Mouse (Mus musculus): Measurements from ENCODE around the gene Txndc8.
A peak's percentile ranks its signal among the peaks of the same experiment; 100 is the strongest.

Gene Txndc8

GRCm38 (mm10) chr4:58009024-58009423 lies at the start of gene Txndc8:
Gene Txndc8 (minus strand): TSS chr4:58009124.
- DNase-seq: peak; percentile 30

DNA sequence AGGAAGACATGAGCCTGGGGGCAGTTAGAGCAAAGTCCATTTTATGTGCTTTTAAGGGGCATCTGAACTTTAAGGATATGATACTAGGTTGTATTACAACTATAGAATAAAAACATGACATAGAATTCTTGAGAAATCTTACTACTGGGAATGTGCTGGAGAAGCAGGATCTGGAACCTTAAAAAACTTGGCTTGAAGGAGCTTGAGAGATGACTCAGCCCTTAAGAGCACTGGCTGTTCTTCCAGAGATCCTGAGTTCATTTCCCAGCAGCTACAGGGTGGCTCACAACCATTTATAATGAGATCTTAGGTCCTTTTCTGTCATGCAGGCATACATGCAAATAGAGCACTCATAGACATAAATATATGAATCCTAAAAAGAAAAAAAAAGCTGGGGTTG lies 46.7 kb upstream of the Txndc8 start:
- DNase-seq: no peak

- peak; percentile 92 for DNase-seq
These were observed 45.5 kb upstream of the Txndc8 start for GRCm38 (mm10) chr4:58054441-58054840.

- DNase-seq: peak; percentile 66
These were observed 41.8 kb upstream of the Txndc8 start for GRCm38 (mm10) chr4:58050746-58051145.

- peak; percentile 39 for DNase-seq
These were observed 41.4 kb upstream of the Txndc8 start for GRCm38 (mm10) chr4:58050276-58050675.

- peak; percentile 34 for DNase-seq
These were observed 35.9 kb upstream of the Txndc8 start for GRCm38 (mm10) chr4:58044833-58045232.

- peak; percentile 84 for DNase-seq
These were observed 35.4 kb upstream of the Txndc8 start for GRCm38 (mm10) chr4:58044356-58044755.

- no peak for DNase-seq
These were observed 31.2 kb upstream of the Txndc8 start for GRCm38 (mm10) chr4:58040093-58040492.

DNA sequence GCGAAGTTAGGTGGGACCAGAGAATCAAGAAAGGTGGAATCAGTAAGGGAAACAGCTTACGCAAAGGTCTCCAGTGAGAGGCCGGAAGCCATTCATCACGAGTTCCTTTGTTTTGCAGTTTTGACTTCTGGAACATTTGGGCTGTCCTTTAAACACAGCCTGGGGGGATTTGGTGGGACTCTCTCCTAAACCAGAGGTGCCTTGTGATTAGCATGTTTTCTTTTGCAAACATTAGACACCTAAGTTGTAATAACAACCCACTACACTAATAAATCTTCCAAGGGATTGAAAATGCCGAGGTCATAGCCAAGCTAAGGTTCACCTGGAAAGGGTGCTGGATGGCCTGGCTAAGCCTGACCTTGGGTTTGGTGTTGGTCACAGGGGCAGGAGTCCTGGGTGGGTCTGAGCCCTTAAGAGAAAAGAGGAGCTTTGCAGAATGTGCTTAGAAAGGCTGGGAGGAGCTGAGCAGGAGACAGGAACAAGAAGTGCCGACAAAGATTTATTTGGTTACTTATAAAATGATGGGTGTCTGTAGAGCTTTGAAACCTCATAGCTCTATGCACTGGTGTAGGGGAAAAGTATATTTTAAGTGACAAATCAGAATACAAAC lies 28.3 kb upstream of the Txndc8 start:
- peak; percentile 66 for DNase-seq

GRCm38 (mm10) chr4:58034663-58035062 lies 25.7 kb upstream of the Txndc8 start:
- DNase-seq: peak; percentile 29

DNA sequence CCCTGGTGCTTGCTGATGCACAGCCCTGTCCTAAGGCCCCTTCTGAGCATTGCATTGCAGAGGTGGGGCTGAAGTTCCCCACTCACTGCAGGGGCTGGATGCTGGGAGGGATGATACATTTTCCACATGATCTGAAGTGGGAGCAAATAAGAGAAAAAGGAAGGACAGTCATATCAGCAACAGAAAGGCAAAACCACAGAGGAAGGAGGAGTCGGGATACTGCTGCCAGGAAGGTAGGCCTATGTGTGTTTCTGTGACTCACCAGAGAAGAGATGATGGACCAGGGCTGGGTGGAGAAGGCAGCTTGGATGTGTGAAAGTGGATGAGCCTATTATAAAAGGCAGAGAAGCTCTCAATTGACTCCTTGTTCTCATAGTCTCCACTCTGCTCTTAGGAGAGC lies 23.8 kb upstream of the Txndc8 start:
- peak; percentile 76 for DNase-seq

DNA sequence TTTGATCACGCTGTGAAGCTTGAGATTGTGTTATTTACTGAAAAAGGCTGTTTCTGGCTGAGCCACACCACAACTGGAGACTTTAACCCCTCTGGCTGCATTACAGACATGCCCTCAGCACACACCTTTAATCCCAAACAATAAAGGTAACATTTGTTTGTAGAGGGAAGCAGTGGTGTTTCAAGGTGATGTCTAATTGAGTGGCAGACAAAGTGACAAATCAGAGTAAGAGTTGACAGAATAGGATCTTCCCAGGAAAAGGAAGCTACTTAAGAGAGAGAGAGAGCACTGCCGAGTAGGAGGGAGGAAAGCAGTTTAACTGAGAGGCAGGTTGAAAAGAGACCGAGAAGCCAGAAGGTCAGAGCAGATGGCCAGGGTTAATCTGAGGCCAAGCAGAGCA lies 5.4 kb downstream of the Txndc8 start:
- no peak for DNase-seq

DNA sequence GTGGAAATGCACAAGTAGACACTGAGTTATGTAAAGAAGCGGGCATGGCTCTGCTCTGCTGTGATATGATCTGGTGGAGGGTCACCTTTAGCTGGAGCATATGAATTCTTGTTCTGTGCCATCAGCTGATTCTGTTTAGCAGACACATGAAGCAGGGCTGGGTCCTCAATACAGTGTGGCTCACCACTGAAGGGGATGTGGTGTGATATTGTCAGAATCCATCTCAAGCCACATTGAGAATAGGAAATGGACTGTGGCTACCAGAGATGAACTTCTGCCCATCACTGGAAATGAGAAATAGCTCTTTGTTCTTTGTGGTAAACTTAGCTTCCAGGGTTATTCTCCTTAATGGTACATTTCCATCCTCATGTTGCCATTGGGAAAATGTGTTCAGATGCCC lies 17.5 kb downstream of the Txndc8 start:
- DNase-seq: no peak

DNA sequence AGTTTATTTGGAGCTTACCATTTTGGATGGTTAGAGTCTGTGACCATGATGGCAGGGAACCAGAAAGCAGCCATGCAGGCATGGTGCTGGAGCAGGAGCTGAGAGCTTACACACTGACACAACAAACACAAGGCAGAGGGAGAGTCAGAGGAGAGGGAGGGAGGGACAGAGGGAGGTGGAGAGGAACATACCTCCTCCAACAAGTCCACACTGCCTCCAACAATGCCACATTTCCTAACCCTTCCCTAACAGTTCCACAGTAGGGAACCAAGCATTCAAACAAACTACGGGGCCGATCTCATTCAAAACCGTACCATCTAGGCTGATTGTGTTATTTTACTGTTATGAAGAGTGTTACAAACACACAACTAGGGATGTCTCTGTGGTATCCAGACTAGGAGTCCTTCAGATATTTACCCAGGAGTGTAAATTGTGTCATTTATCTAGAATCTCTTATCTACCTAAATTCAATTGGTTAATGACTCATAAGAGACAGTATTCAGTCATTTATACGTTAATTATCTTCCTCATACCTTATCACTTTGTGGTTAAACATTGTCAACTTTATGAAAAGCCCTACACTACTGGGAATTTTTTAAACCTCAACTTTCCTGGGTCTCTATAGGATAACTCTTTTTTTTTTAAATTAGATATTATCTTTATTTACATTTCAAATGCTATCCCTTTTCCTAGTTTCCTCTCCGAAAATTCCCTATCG lies 34.4 kb downstream of the Txndc8 start:
- DNase-seq: no peak

- DNase-seq: no peak
These were observed 35.2 kb downstream of the Txndc8 start for GRCm38 (mm10) chr4:57973592-57974268.

GRCm38 (mm10) chr4:57970285-57970684 lies 38.6 kb downstream of the Txndc8 start:
- no peak for DNase-seq

DNA sequence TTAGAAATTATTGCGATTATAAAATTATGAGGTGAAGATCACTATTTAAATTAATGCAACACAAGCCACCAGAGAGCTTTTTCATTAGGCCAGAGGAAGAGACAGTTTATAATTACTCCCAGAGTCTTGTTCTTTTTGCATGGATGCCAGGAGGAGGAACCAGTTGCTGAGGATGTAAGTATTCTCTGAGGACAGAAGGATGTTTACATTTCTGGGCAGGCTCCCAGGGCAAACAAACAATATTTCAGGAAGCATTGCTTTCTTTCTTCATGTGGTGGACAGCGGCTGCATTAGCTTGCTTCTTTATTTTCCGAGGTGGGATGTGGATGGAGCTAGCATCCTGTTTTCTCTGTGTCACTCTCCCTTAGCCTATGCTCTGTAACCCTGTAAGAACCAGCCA lies 41.7 kb downstream of the Txndc8 start:
- no peak for DNase-seq

- no peak for DNase-seq
These were observed 43.4 kb downstream of the Txndc8 start for GRCm38 (mm10) chr4:57965516-57965915.

GRCm38 (mm10) chr4:57964143-57964542 lies 44.8 kb downstream of the Txndc8 start:
- no peak for DNase-seq

GRCm38 (mm10) chr4:57959056-57959455 lies 49.9 kb downstream of the Txndc8 start:
- no peak for DNase-seq

DNA sequence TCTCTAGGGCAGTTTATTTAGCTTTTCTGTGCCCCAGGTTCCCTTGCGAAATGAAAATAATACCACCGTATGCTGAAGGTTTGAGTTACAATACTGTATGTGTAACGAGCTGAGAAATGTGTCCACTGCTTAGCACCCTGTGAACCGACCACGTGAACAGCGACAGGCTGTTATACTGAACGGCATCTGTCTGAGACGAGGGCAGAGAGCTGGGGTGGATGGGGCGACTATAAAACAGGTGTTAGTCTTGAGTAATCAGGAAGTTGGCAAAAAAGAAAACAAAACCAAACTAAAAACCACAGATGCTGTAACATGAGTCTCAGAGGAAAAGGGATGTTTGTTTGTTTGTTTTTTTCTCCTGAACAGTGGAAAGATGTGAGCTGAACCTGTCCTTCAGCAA lies 50.8 kb downstream of the Txndc8 start:
- DNase-seq: no peak

- peak; percentile 90 for DNase-seq
These were observed 51.5 kb downstream of the Txndc8 start for GRCm38 (mm10) chr4:57957200-57958085.
